Mouse (Mus musculus) neural tube, embryonic 14.5 days (tissue): ENCODE measurements at regions not wholly inside any gene's neighbourhood (a gene's known extent, or its start where the extent isn't known, plus 50 kb on each side); places are given as distances from the start of the nearest gene placed in this dataset.
A peak's percentile ranks its signal among the peaks of the same experiment; 100 is the strongest.
"Not testable (repeated sequence)": the region's sequence is repeated elsewhere in the genome, so short reads cannot be mapped to it uniquely, and the experiment has no call there.

Experiments used
- ATAC-seq: fragments of 200-750 bp; cut with Nextera tagmentation; 2 replicates; pipeline ENCODE4 v1.8.0; 2017; ENCODE audit warnings: low read depth, mild to moderate bottlenecking, moderate TSS enrichment, moderate library complexity
- H3K27ac ChIP-seq: fragments of 300-500 bp; sonication (generic); 2 replicates; pipeline ENCODE4 v1.5.1; 2014; ENCODE audit warnings: low read depth, mild to moderate bottlenecking, control low read depth, low read length, moderate library complexity, mixed read lengths
- H3K27me3 ChIP-seq: fragments of 300-500 bp; sonication (generic); 2 replicates; pipeline ENCODE4 v1.6.1; 2014; ENCODE audit warnings: low read length; ENCODE audit not compliant: control insufficient read depth, insufficient read depth
- H3K36me3 ChIP-seq: fragments of 300-500 bp; sonication (generic); 2 replicates; pipeline ENCODE4 v1.6.1; 2014; ENCODE audit warnings: low read length, mixed read lengths; ENCODE audit not compliant: control insufficient read depth, insufficient read depth
- H3K4me1 ChIP-seq: fragments of 300-500 bp; sonication (generic); 2 replicates; pipeline ENCODE4 v1.6.1; 2014; ENCODE audit warnings: low read length; ENCODE audit not compliant: control insufficient read depth, insufficient read depth
- H3K4me2 ChIP-seq: fragments of 300-500 bp; sonication (generic); 2 replicates; pipeline ENCODE4 v1.6.1; 2014; ENCODE audit warnings: mild to moderate bottlenecking, low read depth, low read length, control low read depth
- H3K4me3 ChIP-seq: fragments of 300-500 bp; sonication (generic); 2 replicates; pipeline ENCODE4 v1.5.1; 2014; ENCODE audit warnings: low read depth, low read length, control low read depth, mixed read lengths
- H3K9ac ChIP-seq: fragments of 300-500 bp; sonication (generic); replicated peaks from 2 replicates; pipeline ENCODE4 v1.6.1; 2014; ENCODE audit warnings: low read depth, mild to moderate bottlenecking, control low read depth, low read length, mixed read lengths
- H3K9me3 ChIP-seq: fragments of 300-500 bp; sonication (generic); 2 replicates; pipeline ENCODE4 v1.6.1; 2016; ENCODE audit warnings: low read length; ENCODE audit not compliant: control insufficient read depth
- WGBS: fragments of 180-500 bp; shearing (Covaris S2); extraction: QIAGEN DNeasy Blood & Tissue Kit; methylation state at CpG from one replicate; pipeline ENCODE4 v1.1.7; 2014; 5-methylcytosine and 5-hydroxymethylcytosine counted together

- ATAC-seq = peak; percentile 63
- no peak overlapping the region; the same call in 1 of the 2 replicates for H3K27ac ChIP-seq
- H3K27me3 ChIP-seq = no peaks in the 10 kb centered on the region
- no peaks in the 10 kb centered on the region for H3K36me3 ChIP-seq
- H3K4me3 ChIP-seq = no peak overlapping the region
- H3K9me3 ChIP-seq = no peaks in the 10 kb centered on the region
- no peak overlapping the region for H3K4me2 ChIP-seq
- H3K9ac ChIP-seq = peak overlapping the region; percentile 37; the same call in 1 of the 2 replicates
- WGBS = 52% methylated on average over 9 of the region's 9 CpGs
- H3K4me1 ChIP-seq = 0 out of 2 replicates have a peak, but pooled peaks cover 6% of the 10 kb centered on the region
These were observed 93.4 kb upstream of the Btbd11 start for GRCm38 (mm10) chr10:85293071-85293783.

DNA sequence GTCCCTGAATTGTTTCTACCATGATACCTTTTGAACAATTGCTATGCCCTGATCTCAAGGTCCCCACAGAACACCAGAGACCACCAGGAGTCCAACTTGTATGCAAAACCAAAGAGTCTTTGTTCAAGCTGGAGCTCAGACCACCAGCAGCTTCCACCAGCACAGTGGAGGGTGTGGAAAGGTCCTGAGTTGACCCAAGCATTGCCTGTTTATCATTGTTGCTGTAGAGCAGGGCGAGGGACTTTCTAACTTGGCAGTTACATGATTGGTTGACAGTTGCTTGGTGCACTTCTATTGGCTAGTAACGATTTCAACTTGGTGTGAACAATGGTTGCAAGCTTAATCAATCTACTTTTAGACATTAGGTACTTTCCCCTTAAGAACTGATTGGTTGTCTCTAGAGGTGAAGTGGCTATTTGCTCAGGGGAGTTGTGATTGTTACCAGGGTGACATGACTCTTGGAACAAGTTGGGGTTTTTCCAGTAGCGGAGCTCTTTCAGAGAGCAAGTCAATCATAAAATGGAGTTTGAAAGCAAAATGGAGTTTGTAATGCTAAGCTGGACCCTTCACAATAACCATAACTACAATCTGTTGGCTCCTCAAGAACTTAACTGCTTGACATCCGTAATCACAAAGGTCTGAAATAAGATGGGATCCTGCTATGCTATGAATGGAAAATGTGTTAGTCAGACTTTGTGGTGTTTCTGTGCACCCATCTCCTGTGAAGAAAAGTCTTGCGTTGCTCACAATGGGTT, 91.3 kb upstream of the Btbd11 start:
- Histone ChIP-seq H3K4me3 (no peak overlapping the region), H3K36me3 (no peaks in the 10 kb centered on the region), H3K4me1 (0 out of 2 replicates have a peak, but pooled peaks cover 6% of the 10 kb centered on the region), H3K27ac (no peak overlapping the region), H3K27me3 (no peaks in the 10 kb centered on the region), H3K9me3 (no peaks in the 10 kb centered on the region), H3K9ac (no peak overlapping the region), H3K4me2 (no peak overlapping the region)
- 92% methylated on average over 5 of the region's 5 CpGs for WGBS
- ATAC-seq = no peak

GRCm38 (mm10) chr10:85311781-85312180, 74.8 kb upstream of the Btbd11 start:
- no peak for ATAC-seq
- Histone ChIP-seq H3K36me3 (no peaks in the 10 kb centered on the region), H3K27ac (no peak overlapping the region), H3K27me3 (no peaks in the 10 kb centered on the region), H3K4me2 (no peak overlapping the region), H3K9me3 (no peaks in the 10 kb centered on the region), H3K4me1 (no peaks in the 10 kb centered on the region; the same call in 1 of the 2 replicates), H3K4me3 (no peak overlapping the region), H3K9ac (no peak overlapping the region)

GRCm38 (mm10) chr10:85313331-85313730, 73.3 kb upstream of the Btbd11 start:
- H3K4me3 ChIP-seq, H3K4me1 ChIP-seq, H3K4me2 ChIP-seq, ATAC-seq, H3K36me3 ChIP-seq, H3K9ac ChIP-seq, H3K27ac ChIP-seq, H3K27me3 ChIP-seq, H3K9me3 ChIP-seq: not testable (repeated sequence)
- 96% methylated on average over 10 of the region's 10 CpGs for WGBS

DNA sequence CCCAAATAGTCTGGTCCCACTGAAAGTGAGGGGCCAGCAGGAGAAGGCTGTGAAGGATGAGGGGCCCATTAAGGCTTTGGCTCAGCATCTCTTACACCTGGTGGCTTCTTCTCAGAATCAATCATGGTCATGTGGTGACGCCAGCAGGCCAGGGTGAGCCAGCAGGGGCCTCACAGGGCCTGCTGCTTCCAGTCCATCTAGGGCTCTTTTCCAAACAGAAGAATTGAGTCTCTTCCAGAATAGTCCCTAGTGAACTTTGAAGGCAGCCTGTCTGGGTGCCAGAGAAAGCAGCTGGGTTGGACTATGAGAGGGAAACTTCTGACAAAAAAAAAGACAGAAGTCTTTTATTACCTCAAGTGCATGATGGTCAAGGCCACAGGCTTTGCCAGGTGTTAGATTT, 65.6 kb upstream of the Btbd11 start:
- no peaks in the 10 kb centered on the region for H3K9me3 ChIP-seq
- H3K4me3 ChIP-seq = no peak overlapping the region
- no peaks in the 10 kb centered on the region for H3K36me3 ChIP-seq
- no peaks in the 10 kb centered on the region for H3K4me1 ChIP-seq
- WGBS = 82% methylated on average over 1 of the region's 1 CpGs
- no peak overlapping the region for H3K9ac ChIP-seq
- no peak overlapping the region for H3K4me2 ChIP-seq
- H3K27me3 ChIP-seq = no peaks in the 10 kb centered on the region
- H3K27ac ChIP-seq = no peak overlapping the region
- ATAC-seq = no peak

DNA sequence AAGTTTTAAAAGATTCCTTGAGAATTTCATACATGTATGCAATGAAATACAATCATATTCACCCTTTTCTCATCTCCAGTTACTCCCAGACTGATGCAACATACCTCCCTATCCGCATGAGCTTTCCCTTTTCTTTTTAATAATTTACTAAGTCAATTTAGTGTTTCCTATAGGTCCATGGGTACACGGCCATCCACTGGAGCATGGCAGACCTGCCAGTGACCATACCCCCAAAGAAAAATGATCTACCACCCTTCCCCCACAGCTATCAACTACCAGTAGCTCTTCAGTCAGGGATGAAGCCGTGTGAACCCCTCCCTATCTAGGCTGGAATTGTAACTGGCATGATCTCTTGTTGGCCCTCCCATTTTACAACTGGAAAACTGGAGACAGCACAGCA, 64.3 kb upstream of the Btbd11 start:
- no peak for ATAC-seq
- H3K27me3 ChIP-seq = no peaks in the 10 kb centered on the region
- H3K4me1 ChIP-seq = no peaks in the 10 kb centered on the region
- 84% methylated on average over 3 of the region's 3 CpGs for WGBS
- H3K4me2 ChIP-seq = no peak overlapping the region
- H3K36me3 ChIP-seq = no peaks in the 10 kb centered on the region
- H3K4me3 ChIP-seq = no peak overlapping the region
- H3K9me3 ChIP-seq = no peaks in the 10 kb centered on the region
- H3K27ac ChIP-seq = no peak overlapping the region
- H3K9ac ChIP-seq = no peak overlapping the region

GRCm38 (mm10) chr10:85329382-85329781, 57.2 kb upstream of the Btbd11 start:
- Histone ChIP-seq H3K4me1 (no peaks in the 10 kb centered on the region), H3K9me3 (0 out of 2 replicates have a peak, but pooled peaks cover 2% of the 10 kb centered on the region), H3K4me3 (no peak overlapping the region), H3K27ac (no peak overlapping the region), H3K27me3 (no peaks in the 10 kb centered on the region), H3K4me2 (no peak overlapping the region), H3K9ac (no peak overlapping the region), H3K36me3 (no peaks in the 10 kb centered on the region)
- no peak for ATAC-seq
- 80% methylated on average over 3 of the region's 3 CpGs for WGBS

DNA sequence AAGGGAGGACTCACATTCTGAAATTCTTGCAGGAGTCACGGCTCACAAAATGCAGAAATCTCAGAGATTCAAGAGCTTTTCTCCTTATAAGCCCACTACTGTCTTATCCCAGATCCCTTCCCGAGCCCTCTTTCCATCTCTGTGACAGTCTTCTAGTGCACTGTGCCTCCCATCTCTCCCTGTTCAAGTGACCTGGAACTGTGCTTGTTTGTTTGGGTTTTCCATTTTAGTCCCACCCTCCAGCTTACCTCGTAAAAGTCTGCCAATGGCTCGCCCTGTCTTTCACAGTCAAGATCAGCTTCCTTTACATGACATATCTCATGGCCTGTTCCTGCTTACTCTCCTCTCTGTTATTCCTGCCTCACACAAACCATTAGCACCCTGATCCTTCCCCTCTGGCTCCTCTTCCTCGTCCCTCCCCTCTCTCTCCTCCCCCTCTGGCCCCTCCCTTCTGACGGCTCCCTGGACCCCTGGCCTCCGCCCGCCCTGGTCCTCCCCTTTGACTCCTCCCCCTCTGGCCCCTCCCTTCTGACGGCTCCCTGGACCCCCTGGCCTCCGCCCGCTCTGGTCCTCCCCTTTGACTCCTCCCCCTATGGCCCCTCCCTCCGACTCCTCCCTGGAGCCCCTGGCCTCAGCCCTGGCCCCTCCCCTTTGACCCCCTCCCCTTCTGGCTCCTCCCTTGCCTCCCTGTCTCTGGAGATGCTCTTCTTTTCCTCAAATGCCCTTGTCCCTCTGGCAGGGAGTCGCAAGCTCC, 55.5 kb upstream of the Btbd11 start:
- Histone ChIP-seq H3K4me2 (no peak overlapping the region), H3K9ac (no peak overlapping the region), H3K36me3 (no peaks in the 10 kb centered on the region), H3K9me3 (0 out of 2 replicates have a peak, but pooled peaks cover 2% of the 10 kb centered on the region), H3K4me3 (no peak overlapping the region), H3K27me3 (no peaks in the 10 kb centered on the region), H3K4me1 (no peaks in the 10 kb centered on the region), H3K27ac (no peak overlapping the region)
- WGBS = 9% methylated on average over 13 of the region's 13 CpGs
- ATAC-seq = no peak
